Comparison of ENCODE assay signal across 20 mouse cellular contexts in the genomic region with DNA sequence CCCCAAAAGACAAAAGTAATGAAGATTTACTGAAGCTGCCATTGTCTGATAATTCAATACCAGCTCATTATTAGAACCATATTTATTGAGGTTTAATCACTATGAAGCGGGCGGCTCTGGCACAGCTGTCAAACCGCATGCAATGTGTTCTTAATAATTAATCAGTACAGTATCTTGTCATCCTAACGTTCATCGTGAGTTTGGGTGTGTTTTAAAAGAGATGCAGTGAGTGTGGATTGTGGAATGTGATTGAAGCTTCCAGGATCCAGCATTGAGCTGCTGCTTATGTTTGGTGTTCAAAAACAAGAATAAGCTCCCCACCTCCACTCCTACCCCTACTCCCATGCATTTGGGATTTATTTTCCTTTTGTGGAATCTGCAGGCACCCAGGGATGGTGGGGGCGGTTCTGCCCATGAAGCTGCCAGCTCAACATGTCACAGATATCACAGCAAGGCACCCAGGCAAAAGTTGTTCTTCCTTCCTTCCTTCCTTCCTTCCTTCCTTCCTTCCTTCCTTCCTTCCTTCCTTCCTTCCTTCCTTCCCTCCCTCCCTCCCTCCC.
DNase-seq lines count a peak whose midpoint lies in the region; ATAC-seq lines count a peak whose summit lies in the region.
"Had no signal": no experiment of that assay in that cellular context is flagged by ENCODE, and none has a peak within 500 bp of the region (broad histone marks: within the 10 kb centered on the region; RNA-seq: fewer than 3 reads in every experiment).

No protein-coding gene starts in this region.

- no peaks in the 10 kb centered on the region for H3K9me3 ChIP-seq in intestine, embryonic 15.5 days
- H3K9me3 ChIP-seq: heart, embryonic 13.5 days; liver, embryonic 13.5 days; lung, embryonic 15.5 days; midbrain, embryonic 13.5 days; stomach, embryonic 15.5 days had no signal

- no peak overlapping the region for H3K9ac ChIP-seq in intestine, embryonic 15.5 days
- H3K9ac ChIP-seq: heart, embryonic 13.5 days; liver, embryonic 13.5 days; lung, embryonic 15.5 days; midbrain, embryonic 13.5 days; stomach, embryonic 15.5 days had no signal

- ATAC-seq in frontal cortex, adult (ENCODE audit: low TSS enrichment) = peak; percentile 83
- ATAC-seq in intestine, embryonic 15.5 days = no peak
- ATAC-seq: midbrain, embryonic 13.5 days had no signal

- intact Hi-C loops in left cerebral cortex, postnatal 10 days (cut with DNase I) = no loop called here

- H3K27ac ChIP-seq in intestine, embryonic 15.5 days = no peak overlapping the region
- H3K27ac ChIP-seq: heart, embryonic 13.5 days; liver, embryonic 13.5 days; lung, embryonic 15.5 days; macrophage; midbrain, embryonic 13.5 days; stomach, embryonic 15.5 days had no signal

- no peak for DNase-seq in frontal cortex, postnatal 10 days (ENCODE audit: low spot score in 2 of 2)
- DNase-seq in left cerebral cortex, adult 18-20 months (ENCODE audit: low spot score in 2 of 2) = peak; percentile 12 to 43
- no peak for DNase-seq in left cerebral cortex, postnatal 10 days (ENCODE audit: extremely low spot score in 1 of 2, low spot score in 2 of 2)
- DNase-seq in right cerebral cortex, postnatal 36 days (ENCODE audit: low spot score in 2 of 2) = peak; percentile 37 to 49
- no peak for DNase-seq in right cerebral cortex, postnatal 25 days
- peak; percentile 41 for DNase-seq in telencephalon, adult 2 months (ENCODE audit: low read depth, low spot score)
- DNase-seq: adrenal gland, postnatal 10 days; cerebellum, adult 2 months; heart, postnatal 4 days; kidney, adult 8-10 months; kidney, postnatal 36 days; liver, embryonic 13.5 days had no signal

- no peaks in the 10 kb centered on the region for H3K27me3 ChIP-seq in intestine, embryonic 15.5 days (replicated peaks)
- H3K27me3 ChIP-seq: CH12.LX; liver, embryonic 13.5 days; lung, embryonic 15.5 days; midbrain, embryonic 13.5 days; stomach, embryonic 15.5 days had no signal

- H3K4me3 ChIP-seq in intestine, embryonic 15.5 days (replicated peaks) = no peak overlapping the region
- H3K4me3 ChIP-seq: heart, embryonic 13.5 days; liver, embryonic 13.5 days; lung, embryonic 15.5 days; midbrain, embryonic 13.5 days; stomach, embryonic 15.5 days had no signal

- H3K4me2 ChIP-seq in intestine, embryonic 15.5 days (replicated peaks) = no peak overlapping the region
- H3K4me2 ChIP-seq: heart, embryonic 13.5 days; liver, embryonic 13.5 days; lung, embryonic 15.5 days; midbrain, embryonic 13.5 days; stomach, embryonic 15.5 days had no signal

- H3K36me3 ChIP-seq in intestine, embryonic 15.5 days = no peaks in the 10 kb centered on the region
- H3K36me3 ChIP-seq: heart, embryonic 13.5 days; liver, embryonic 13.5 days; lung, embryonic 15.5 days; midbrain, embryonic 13.5 days; stomach, embryonic 15.5 days had no signal

- H3K4me1 ChIP-seq in intestine, embryonic 15.5 days (replicated peaks) = 0 out of 2 replicates have a peak, but pooled peaks cover 6% of the 10 kb centered on the region
- H3K4me1 ChIP-seq: liver, embryonic 13.5 days; lung, embryonic 15.5 days; stomach, embryonic 15.5 days had no signal

- 67% methylated on average over 6 of the region's 6 CpGs for WGBS in intestine, embryonic 15.5 days

Comparison
In these comparisons a context has a peak if more than half of its experiments do, and no peak if none do; other contexts are left out.
1. DNase-seq: peak in left cerebral cortex, adult 18-20 months (2 of 2), right cerebral cortex, postnatal 36 days (2 of 2) and telencephalon, adult 2 months (single experiment); none in frontal cortex, postnatal 10 days (0 of 2), left cerebral cortex, postnatal 10 days (0 of 2) and right cerebral cortex, postnatal 25 days (single experiment).